Mouse (Mus musculus): ENCODE results near the gene Vtcn1. TPM values are rescaled to one million over a fixed set of nuclear protein-coding genes. Genes with fewer than 3 reads are reported as not detected.

The Vtcn1 gene
- polyA plus RNA-seq, 1 experiment, result 0.01 TPM

GRCm38 (mm10) chr3:100821276-100821675 lies 4.0 kb upstream of the Vtcn1 start:
- Histone ChIP-seq H3ac (ENCODE audit: control insufficient read depth, insufficient read length, low read depth) (no peak overlapping the region), H3K27me3 (ENCODE audit: control insufficient read depth, insufficient read depth, insufficient read length) (peaks cover 17% of the 10 kb centered on the region), H3K79me2 (ENCODE audit: control insufficient read depth, insufficient read depth) (no peaks in the 10 kb centered on the region), H3K36me3 (ENCODE audit: control insufficient read depth, insufficient read depth) (no peaks in the 10 kb centered on the region), H3K4me3 (ENCODE audit: insufficient read depth, poor library complexity, severe bottlenecking) (no peak overlapping the region), H3K79me3 (ENCODE audit: low read depth) (no peaks in the 10 kb centered on the region)
- TF ChIP-seq USF1 (IDR thresholded peaks at IDR 0.05; ENCODE audit: low read depth), result no peak
- no peak for TF ChIP-seq CTCF (IDR thresholded peaks at IDR 0.05; ENCODE audit: control insufficient read depth, insufficient read depth, insufficient read length)
- no peak for TF ChIP-seq MYOD1 (IDR thresholded peaks at IDR 0.05; ENCODE audit: control insufficient read depth, insufficient read length, low read depth)
- no peak for TF ChIP-seq MYOG (IDR thresholded peaks at IDR 0.05; ENCODE audit: control insufficient read depth, extremely low read depth, insufficient read length)

GRCm38 (mm10) chr3:100843784-100844183 lies 18.5 kb downstream of the Vtcn1 start:
- Histone ChIP-seq H3K36me3 (ENCODE audit: control insufficient read depth, insufficient read depth) (no peaks in the 10 kb centered on the region), H3K79me3 (ENCODE audit: low read depth) (no peaks in the 10 kb centered on the region), H3K79me2 (ENCODE audit: control insufficient read depth, insufficient read depth) (no peaks in the 10 kb centered on the region), H3K4me3 (ENCODE audit: insufficient read depth, poor library complexity, severe bottlenecking) (no peak overlapping the region), H3K27me3 (ENCODE audit: control insufficient read depth, insufficient read depth, insufficient read length) (peaks cover 15% of the 10 kb centered on the region), H3ac (ENCODE audit: control insufficient read depth, insufficient read length, low read depth) (no peak overlapping the region)
- TF ChIP-seq MYOD1 (IDR thresholded peaks at IDR 0.05; ENCODE audit: control insufficient read depth, insufficient read length, low read depth) (no peak), CEBPB (IDR thresholded peaks at IDR 0.05; ENCODE audit: low read depth) (no peak), MAX (IDR thresholded peaks at IDR 0.05) (no peak), FOSL1 (IDR thresholded peaks at IDR 0.05; ENCODE audit: insufficient read depth, low read length, poor library complexity, severe bottlenecking) (no peak), MYOG (IDR thresholded peaks at IDR 0.05; ENCODE audit: control insufficient read depth, extremely low read depth, insufficient read length) (no peak), USF1 (IDR thresholded peaks at IDR 0.05; ENCODE audit: low read depth) (no peak), CTCF (IDR thresholded peaks at IDR 0.05; ENCODE audit: control insufficient read depth, insufficient read depth, insufficient read length) (no peak)

- Histone ChIP-seq H3K4me3 (ENCODE audit: insufficient read depth, poor library complexity, severe bottlenecking) (no peak overlapping the region), H3K79me3 (ENCODE audit: low read depth) (no peaks in the 10 kb centered on the region), H3K79me2 (ENCODE audit: control insufficient read depth, insufficient read depth) (no peaks in the 10 kb centered on the region), H3K27me3 (ENCODE audit: control insufficient read depth, insufficient read depth, insufficient read length) (peaks cover 15% of the 10 kb centered on the region), H3ac (ENCODE audit: control insufficient read depth, insufficient read length, low read depth) (no peak overlapping the region), H3K36me3 (ENCODE audit: control insufficient read depth, insufficient read depth) (no peaks in the 10 kb centered on the region)
- TF ChIP-seq MYOG (IDR thresholded peaks at IDR 0.05; ENCODE audit: control insufficient read depth, extremely low read depth, insufficient read length), result no peak
- TF ChIP-seq FOSL1 (IDR thresholded peaks at IDR 0.05; ENCODE audit: insufficient read depth, low read length, poor library complexity, severe bottlenecking), result no peak
Measured at GRCm38 (mm10) chr3:100844366-100844765, 19.1 kb downstream of the Vtcn1 start.

- no peaks in the 10 kb centered on the region for H3K79me2 ChIP-seq (ENCODE audit: control insufficient read depth, insufficient read depth)
- H3K36me3 ChIP-seq (ENCODE audit: control insufficient read depth, insufficient read depth), result no peaks in the 10 kb centered on the region
- peaks cover 9% of the 10 kb centered on the region for H3K27me3 ChIP-seq (ENCODE audit: control insufficient read depth, insufficient read depth, insufficient read length)
- H3K79me3 ChIP-seq (ENCODE audit: low read depth), result no peaks in the 10 kb centered on the region
- no peak overlapping the region for H3K4me3 ChIP-seq (ENCODE audit: insufficient read depth, poor library complexity, severe bottlenecking)
- TF ChIP-seq MYOD1 (IDR thresholded peaks at IDR 0.05; ENCODE audit: control insufficient read depth, insufficient read length, low read depth) (no peak), FOSL1 (IDR thresholded peaks at IDR 0.05; ENCODE audit: insufficient read depth, low read length, poor library complexity, severe bottlenecking) (no peak), MYOG (IDR thresholded peaks at IDR 0.05; ENCODE audit: control insufficient read depth, extremely low read depth, insufficient read length) (no peak), CTCF (IDR thresholded peaks at IDR 0.05; ENCODE audit: control insufficient read depth, insufficient read depth, insufficient read length) (no peak), CEBPB (IDR thresholded peaks at IDR 0.05; ENCODE audit: low read depth) (no peak), MAX (IDR thresholded peaks at IDR 0.05) (no peak), USF1 (IDR thresholded peaks at IDR 0.05; ENCODE audit: low read depth) (no peak)
- H3ac ChIP-seq (ENCODE audit: control insufficient read depth, insufficient read length, low read depth), result no peak overlapping the region
Measured at GRCm38 (mm10) chr3:100848348-100848747, 23.1 kb downstream of the Vtcn1 start.

GRCm38 (mm10) chr3:100850468-100850867 lies 25.2 kb downstream of the Vtcn1 start:
- H3ac ChIP-seq (ENCODE audit: control insufficient read depth, insufficient read length, low read depth), result no peak overlapping the region
- no peak overlapping the region for H3K4me3 ChIP-seq (ENCODE audit: insufficient read depth, poor library complexity, severe bottlenecking)
- H3K36me3 ChIP-seq (ENCODE audit: control insufficient read depth, insufficient read depth), result no peaks in the 10 kb centered on the region
- H3K27me3 ChIP-seq (ENCODE audit: control insufficient read depth, insufficient read depth, insufficient read length), result peaks cover 6% of the 10 kb centered on the region
- no peaks in the 10 kb centered on the region for H3K79me2 ChIP-seq (ENCODE audit: control insufficient read depth, insufficient read depth)
- no peaks in the 10 kb centered on the region for H3K79me3 ChIP-seq (ENCODE audit: low read depth)
- TF ChIP-seq MAX (IDR thresholded peaks at IDR 0.05) (no peak), CTCF (IDR thresholded peaks at IDR 0.05; ENCODE audit: control insufficient read depth, insufficient read depth, insufficient read length) (no peak), MYOG (IDR thresholded peaks at IDR 0.05; ENCODE audit: control insufficient read depth, extremely low read depth, insufficient read length) (no peak), FOSL1 (IDR thresholded peaks at IDR 0.05; ENCODE audit: insufficient read depth, low read length, poor library complexity, severe bottlenecking) (no peak), USF1 (IDR thresholded peaks at IDR 0.05; ENCODE audit: low read depth) (no peak), MYOD1 (IDR thresholded peaks at IDR 0.05; ENCODE audit: control insufficient read depth, insufficient read length, low read depth) (no peak), CEBPB (IDR thresholded peaks at IDR 0.05; ENCODE audit: low read depth) (no peak)

- Histone ChIP-seq H3K27me3 (ENCODE audit: control insufficient read depth, insufficient read depth, insufficient read length) (peaks cover 9% of the 10 kb centered on the region), H3K4me3 (ENCODE audit: insufficient read depth, poor library complexity, severe bottlenecking) (no peak overlapping the region), H3ac (ENCODE audit: control insufficient read depth, insufficient read length, low read depth) (no peak overlapping the region), H3K36me3 (ENCODE audit: control insufficient read depth, insufficient read depth) (no peaks in the 10 kb centered on the region), H3K79me2 (ENCODE audit: control insufficient read depth, insufficient read depth) (no peaks in the 10 kb centered on the region), H3K79me3 (ENCODE audit: low read depth) (no peaks in the 10 kb centered on the region)
- TF ChIP-seq MAX (IDR thresholded peaks at IDR 0.05), result no peak
Measured at GRCm38 (mm10) chr3:100856050-100856815, 31.0 kb downstream of the Vtcn1 start.
